Mouse (Mus musculus): ENCODE data around the gene Xpa. TPM values are rescaled to one million over a fixed set of nuclear protein-coding genes. Genes with fewer than 3 reads are reported as not detected.

The Xpa gene
- polyA plus RNA-seq, 1 experiment, result 35.3 TPM

- DNase-seq (ENCODE audit: low read depth), result no peak
These were observed 51.8 kb downstream of the Xpa start for GRCm38 (mm10) chr4:46144323-46144722.

GRCm38 (mm10) chr4:46138287-46139222, 57.6 kb downstream of the Xpa start, which contains the start of the genes Ncbp1 and Tstd2:
Gene Ncbp1 (plus strand): TSS chr4:46138613.
Gene Tstd2 (minus strand): TSS chr4:46138694.
- DNase-seq (ENCODE audit: low read depth), result peak; percentile 97
- TF ChIP-seq CTCF (IDR thresholded peaks at IDR 0.05; ENCODE audit: borderline replicate concordance, extremely low read depth, insufficient read depth, insufficient read length), result no peak
- peak; percentile 96 for TF ChIP-seq POLR2A (IDR thresholded peaks at IDR 0.05; ENCODE audit: borderline replicate concordance, extremely low read depth, insufficient read depth, insufficient read length, poor library complexity, severe bottlenecking)

More at GRCm38 (mm10) chr4:46144323-46144722, 51.8 kb downstream of the Xpa start:
- TF ChIP-seq CTCF (IDR thresholded peaks at IDR 0.05; ENCODE audit: borderline replicate concordance, extremely low read depth, insufficient read depth, insufficient read length) (peak; percentile 35; the same call in 1 of the 2 replicates), POLR2A (IDR thresholded peaks at IDR 0.05; ENCODE audit: borderline replicate concordance, extremely low read depth, insufficient read depth, insufficient read length, poor library complexity, severe bottlenecking) (no peak)

- DNase-seq (ENCODE audit: low read depth), result no peak
- TF ChIP-seq CTCF (IDR thresholded peaks at IDR 0.05; ENCODE audit: borderline replicate concordance, extremely low read depth, insufficient read depth, insufficient read length), result no peak
- TF ChIP-seq POLR2A (IDR thresholded peaks at IDR 0.05; ENCODE audit: borderline replicate concordance, extremely low read depth, insufficient read depth, insufficient read length, poor library complexity, severe bottlenecking), result no peak
These were observed 58.4 kb downstream of the Xpa start for GRCm38 (mm10) chr4:46137629-46138286.

- no peak for DNase-seq (ENCODE audit: low read depth)
- TF ChIP-seq POLR2A (IDR thresholded peaks at IDR 0.05; ENCODE audit: borderline replicate concordance, extremely low read depth, insufficient read depth, insufficient read length, poor library complexity, severe bottlenecking) (no peak), CTCF (IDR thresholded peaks at IDR 0.05; ENCODE audit: borderline replicate concordance, extremely low read depth, insufficient read depth, insufficient read length) (no peak)
These were observed 64.3 kb downstream of the Xpa start for GRCm38 (mm10) chr4:46131791-46132190.

- DNase-seq (ENCODE audit: low read depth), result peak; percentile 65
- TF ChIP-seq POLR2A (IDR thresholded peaks at IDR 0.05; ENCODE audit: borderline replicate concordance, extremely low read depth, insufficient read depth, insufficient read length, poor library complexity, severe bottlenecking), result no peak
- TF ChIP-seq CTCF (IDR thresholded peaks at IDR 0.05; ENCODE audit: borderline replicate concordance, extremely low read depth, insufficient read depth, insufficient read length), result peak; percentile 73; the same call in 1 of the 2 replicates
These were observed 65.9 kb downstream of the Xpa start for GRCm38 (mm10) chr4:46130221-46130620.

- TF ChIP-seq POLR2A (IDR thresholded peaks at IDR 0.05; ENCODE audit: borderline replicate concordance, extremely low read depth, insufficient read depth, insufficient read length, poor library complexity, severe bottlenecking) (no peak), CTCF (IDR thresholded peaks at IDR 0.05; ENCODE audit: borderline replicate concordance, extremely low read depth, insufficient read depth, insufficient read length) (no peak)
- DNase-seq (ENCODE audit: low read depth), result no peak
These were observed 66.7 kb downstream of the Xpa start for GRCm38 (mm10) chr4:46129311-46130004.

- TF ChIP-seq CTCF (IDR thresholded peaks at IDR 0.05; ENCODE audit: borderline replicate concordance, extremely low read depth, insufficient read depth, insufficient read length), result peak; percentile 96
- no peak for TF ChIP-seq POLR2A (IDR thresholded peaks at IDR 0.05; ENCODE audit: borderline replicate concordance, extremely low read depth, insufficient read depth, insufficient read length, poor library complexity, severe bottlenecking)
- peak; percentile 87 for DNase-seq (ENCODE audit: low read depth)
These were observed 69.6 kb downstream of the Xpa start for GRCm38 (mm10) chr4:46126541-46126940.

GRCm38 (mm10) chr4:46123358-46123757, 72.8 kb downstream of the Xpa start:
- TF ChIP-seq POLR2A (IDR thresholded peaks at IDR 0.05; ENCODE audit: borderline replicate concordance, extremely low read depth, insufficient read depth, insufficient read length, poor library complexity, severe bottlenecking) (no peak), CTCF (IDR thresholded peaks at IDR 0.05; ENCODE audit: borderline replicate concordance, extremely low read depth, insufficient read depth, insufficient read length) (no peak)
- DNase-seq (ENCODE audit: low read depth), result no peak

- TF ChIP-seq CTCF (IDR thresholded peaks at IDR 0.05; ENCODE audit: borderline replicate concordance, extremely low read depth, insufficient read depth, insufficient read length) (no peak), POLR2A (IDR thresholded peaks at IDR 0.05; ENCODE audit: borderline replicate concordance, extremely low read depth, insufficient read depth, insufficient read length, poor library complexity, severe bottlenecking) (no peak)
- DNase-seq (ENCODE audit: low read depth), result no peak
These were observed 75.3 kb downstream of the Xpa start for GRCm38 (mm10) chr4:46120767-46121166.

GRCm38 (mm10) chr4:46119514-46120094, 76.5 kb downstream of the Xpa start:
- TF ChIP-seq POLR2A (IDR thresholded peaks at IDR 0.05; ENCODE audit: borderline replicate concordance, extremely low read depth, insufficient read depth, insufficient read length, poor library complexity, severe bottlenecking) (no peak), CTCF (IDR thresholded peaks at IDR 0.05; ENCODE audit: borderline replicate concordance, extremely low read depth, insufficient read depth, insufficient read length) (no peak)
- DNase-seq (ENCODE audit: low read depth), result no peak
